Mouse (Mus musculus): ENCODE measurements around the gene Ly6g6d.
"Not testable (repeated sequence)": the region's sequence is repeated elsewhere in the genome, so short reads cannot be mapped to it uniquely, and the experiment has no call there.

The Ly6g6d gene

DNA sequence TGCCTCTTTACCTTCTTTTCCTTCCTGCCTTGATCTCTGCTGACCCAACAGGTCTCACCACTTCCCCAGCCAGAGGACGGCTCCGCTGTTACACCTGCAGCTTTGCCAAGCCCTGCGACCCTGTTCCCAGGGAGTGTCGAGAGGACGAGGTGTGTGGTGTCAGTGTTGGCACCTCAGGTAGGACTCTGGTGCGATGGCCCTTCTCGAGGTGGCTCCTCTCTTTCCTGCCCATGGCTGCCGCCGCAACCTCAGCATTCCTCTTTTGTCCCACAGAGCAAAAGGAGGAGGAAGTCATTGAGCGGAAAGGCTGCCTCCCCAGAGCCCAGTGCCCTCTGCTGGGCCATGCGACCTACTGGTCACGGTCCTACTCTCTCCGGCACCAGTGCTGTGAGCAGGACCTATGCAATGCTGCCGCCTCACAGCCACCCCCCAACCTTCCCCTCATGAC lies at the start of gene Ly6g6d:
Gene Ly6g6d (minus strand): TSS at position 280 of the 448 bp plus-strand sequence.
- POLR2A ChIA-PET: interaction anchor here in 3 of 4 experiments (0.5 to 3.0 kb wide), 32 partner anchors 8 to 127 kb away, joined by 3 to 25 read pairs (median 5); partner anchors contain the start of genes Ddah2 (in 3 of the 3), Ly6g6f (in 3 of the 3), Abhd16a (in 2 of the 3) and Msh5 (in 2 of the 3)
- CTCF ChIA-PET: interaction anchor here in 2 of 4 experiments (0.6 to 3.0 kb wide), 4 partner anchors 11 to 431 kb away, joined by 4 to 13 read pairs (median 8); partner anchors contain the start of genes Abhd16a (in 1 of the 2) and Atf6b (in 1 of the 2)

DNA sequence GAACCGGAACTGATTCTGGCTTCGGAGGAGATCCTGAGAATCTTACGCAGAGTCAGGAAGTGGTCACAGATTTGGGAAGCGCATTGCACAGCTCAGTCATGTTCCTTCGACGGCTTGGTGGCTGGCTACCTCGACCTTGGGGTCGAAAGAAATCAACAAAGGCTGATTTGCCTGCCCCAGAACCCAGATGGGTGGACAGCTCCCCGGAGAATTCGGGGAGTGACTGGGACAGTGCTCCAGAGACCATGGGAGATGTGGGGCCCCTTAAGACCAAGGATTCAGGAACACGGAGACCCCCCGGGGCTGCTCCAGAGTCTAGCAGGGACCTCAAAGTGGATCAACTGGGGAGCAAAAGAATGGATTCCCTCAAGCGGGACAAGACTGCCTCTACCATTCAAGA lies 49.2 kb upstream of the Ly6g6d start:
- ChIA-PET CTCF (interaction anchor here in 3 of 4 experiments (0.6 to 1.9 kb wide), 7 partner anchors 17 to 106 kb away, joined by 3 to 9 read pairs (median 3); no protein-coding TSS in a partner anchor), POLR2A (interaction anchor here (0.6 to 4.1 kb wide), 32 partner anchors 8 to 229 kb away, joined by 3 to 27 read pairs (median 7); partner anchors contain the start of genes Ddx39b (in 2 of the 4), C2 (in 1 of the 4), Ddah2 (in 1 of the 4) and Ehmt2 (in 1 of the 4))

DNA sequence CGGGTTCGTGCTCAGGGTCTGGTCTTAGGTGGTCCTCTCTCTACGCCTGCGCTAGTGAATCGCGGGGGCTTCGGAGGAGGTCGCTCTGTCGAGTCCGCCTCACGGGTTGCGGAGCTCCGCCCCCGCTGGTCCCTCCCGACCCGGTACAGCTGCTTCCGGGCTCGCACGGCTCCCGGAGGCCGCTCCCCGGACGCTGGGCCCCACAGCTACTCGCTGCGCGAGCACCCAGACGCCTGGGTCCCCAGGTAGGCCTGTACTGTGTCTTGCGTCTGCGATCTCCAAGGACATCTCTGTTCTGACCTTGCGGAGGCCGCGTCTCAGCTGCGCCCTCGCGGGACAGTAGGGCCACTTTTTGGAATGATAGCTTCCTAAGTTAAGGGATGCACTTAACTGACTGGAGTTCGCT lies 48.3 kb upstream of the Ly6g6d start, which contains the start of gene D17H6S53E:
Gene D17H6S53E (plus strand): TSS at position 168 of the 406 bp plus-strand sequence.
- ChIA-PET POLR2A (interaction anchor here (0.6 to 4.1 kb wide), 53 partner anchors 8 to 228 kb away, joined by 3 to 27 read pairs (median 4); partner anchors contain the start of genes Ddah2 (in 2 of the 4), Ddx39b (in 2 of the 4), Msh5 (in 2 of the 4) and Abhd16a (in 1 of the 4)), CTCF (interaction anchor here (0.5 to 1.9 kb wide), 13 partner anchors 40 to 813 kb away, joined by 3 to 13 read pairs (median 4); partner anchors contain the start of gene Ltb (in 1 of the 4))

DNA sequence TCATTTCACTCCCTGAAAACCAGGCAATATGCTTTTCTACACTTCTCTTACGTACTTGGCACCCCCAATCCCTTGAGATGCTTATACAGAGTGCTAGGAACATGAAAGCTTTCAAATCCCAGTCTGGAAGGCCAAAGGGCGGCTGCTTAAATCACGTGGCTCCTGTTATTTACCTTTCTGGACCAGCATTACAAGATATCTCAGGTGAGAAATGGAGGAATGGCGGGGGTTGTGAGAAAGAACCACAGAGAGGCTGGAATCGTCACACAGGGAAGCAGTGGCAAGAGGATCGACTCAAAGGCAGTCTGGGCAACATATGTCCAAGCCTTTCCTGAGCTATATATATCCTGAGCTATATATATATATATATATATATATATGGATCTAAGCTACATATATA lies 47.7 kb upstream of the Ly6g6d start:
- POLR2A ChIA-PET: interaction anchor here (0.6 to 4.1 kb wide), 48 partner anchors 9 to 177 kb away, joined by 3 to 27 read pairs (median 6); partner anchors contain the start of genes Ddah2 (in 2 of the 4), Ddx39b (in 2 of the 4), Msh5 (in 2 of the 4) and Abhd16a (in 1 of the 4)
- CTCF ChIA-PET: interaction anchor here in 3 of 4 experiments (0.6 to 1.9 kb wide), 12 partner anchors 41 to 812 kb away, joined by 3 to 9 read pairs (median 4); partner anchors contain the start of gene Ltb (in 1 of the 3)

DNA sequence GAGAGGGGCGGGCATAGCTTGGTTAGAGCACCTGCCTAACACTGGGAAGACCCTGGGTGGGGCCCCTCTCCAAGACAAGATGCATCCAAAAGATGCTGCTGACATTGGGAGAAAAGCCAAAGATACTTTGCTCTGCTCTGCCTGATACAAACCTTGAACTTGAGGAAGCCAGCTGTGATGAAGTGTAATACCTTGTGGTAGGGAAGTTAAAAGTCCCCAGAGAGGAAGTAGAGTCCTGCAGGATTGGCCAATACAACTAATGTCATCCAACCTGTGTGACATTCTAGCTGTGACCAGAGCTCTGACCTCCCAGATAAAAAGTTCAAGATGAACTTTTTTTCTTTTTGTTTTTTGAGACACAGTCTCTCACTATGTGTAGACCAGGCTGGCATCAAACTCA lies 47.2 kb upstream of the Ly6g6d start:
- CTCF ChIA-PET: interaction anchor here in 2 of 4 experiments (0.6 to 1.6 kb wide), 3 partner anchors 44 to 214 kb away, joined by 3 to 6 read pairs (median 5); no protein-coding TSS in a partner anchor

DNA sequence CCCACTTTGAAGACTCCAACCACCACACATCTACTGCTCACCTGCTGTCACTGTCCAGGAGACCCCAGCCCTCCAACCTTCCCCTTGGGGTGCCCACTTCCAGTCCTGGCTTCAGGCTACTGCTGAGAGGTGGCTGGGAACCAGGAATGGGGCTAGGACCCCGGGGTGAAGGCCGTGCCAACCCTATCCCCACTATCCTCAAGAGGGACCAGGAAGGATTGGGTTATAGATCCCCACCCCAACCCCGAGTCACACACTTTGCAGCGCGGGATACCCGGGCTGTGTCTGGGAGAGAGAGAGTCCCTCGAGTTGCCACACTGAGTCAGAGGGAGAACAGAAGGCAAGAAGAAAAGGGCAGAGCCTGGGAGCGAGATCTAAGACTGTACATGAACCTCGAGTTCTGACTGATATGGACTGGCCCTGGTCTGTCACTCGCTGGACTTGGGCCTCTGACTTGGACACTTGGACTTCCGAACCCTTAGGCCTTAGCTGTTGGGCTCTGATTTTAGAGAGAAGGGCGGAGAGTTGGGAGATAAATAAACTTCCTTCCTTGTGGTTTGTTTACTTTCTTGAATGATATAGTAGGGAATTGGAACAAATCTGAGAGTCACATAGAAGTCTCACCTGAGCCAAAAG lies 46.5 kb upstream of the Ly6g6d start:
- POLR2A ChIA-PET: interaction anchor here in 2 of 4 experiments (0.8 to 3.9 kb wide), 9 partner anchors 8 to 117 kb away, joined by 3 to 22 read pairs (median 12); partner anchors contain the start of genes Ddah2 (in 2 of the 2), Ddx39b (in 1 of the 2) and Msh5 (in 1 of the 2)

More for the DNA sequence above, 47.2 kb upstream of the Ly6g6d start:
- POLR2A ChIA-PET: interaction anchor here in 2 of 4 experiments (0.6 to 4.1 kb wide), 22 partner anchors 8 to 175 kb away, joined by 3 to 27 read pairs (median 6); partner anchors contain the start of genes Ddah2 (in 2 of the 2), Abhd16a (in 1 of the 2), Bag6 (in 1 of the 2) and Ddx39b (in 1 of the 2)

DNA sequence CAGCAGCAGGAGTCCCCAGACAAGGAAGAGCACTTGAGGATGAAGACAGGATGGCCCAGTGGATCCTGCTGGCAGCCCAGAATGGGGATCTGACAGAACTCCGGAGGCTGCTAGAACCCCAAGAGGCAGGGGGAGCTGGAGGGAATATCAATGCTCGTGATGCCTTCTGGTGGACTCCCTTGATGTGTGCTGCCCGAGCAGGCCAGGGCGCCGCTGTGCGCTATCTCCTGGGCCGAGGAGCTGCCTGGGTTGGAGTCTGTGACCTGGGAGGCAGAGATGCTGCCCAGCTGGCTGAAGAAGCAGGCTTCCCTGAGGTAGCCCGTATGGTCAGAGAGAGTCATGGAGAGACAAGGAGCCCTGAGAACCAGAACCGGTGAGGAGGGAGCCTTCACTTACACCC lies 45.4 kb upstream of the Ly6g6d start:
- CTCF ChIA-PET: not testable (repeated sequence)
- POLR2A ChIA-PET: interaction anchor here in 1 of 4 experiments (1.7 to 4.0 kb wide), 3 partner anchors 8 to 130 kb away, joined by 4 to 40 read pairs (median 27); partner anchors contain the start of gene Apom

More for the DNA sequence above, 46.5 kb upstream of the Ly6g6d start:
- CTCF ChIA-PET: interaction anchor here in 1 of 4 experiments (1.6 kb wide), 1 partner anchor 103 kb away, joined by 5 read pairs; no protein-coding TSS in a partner anchor

DNA sequence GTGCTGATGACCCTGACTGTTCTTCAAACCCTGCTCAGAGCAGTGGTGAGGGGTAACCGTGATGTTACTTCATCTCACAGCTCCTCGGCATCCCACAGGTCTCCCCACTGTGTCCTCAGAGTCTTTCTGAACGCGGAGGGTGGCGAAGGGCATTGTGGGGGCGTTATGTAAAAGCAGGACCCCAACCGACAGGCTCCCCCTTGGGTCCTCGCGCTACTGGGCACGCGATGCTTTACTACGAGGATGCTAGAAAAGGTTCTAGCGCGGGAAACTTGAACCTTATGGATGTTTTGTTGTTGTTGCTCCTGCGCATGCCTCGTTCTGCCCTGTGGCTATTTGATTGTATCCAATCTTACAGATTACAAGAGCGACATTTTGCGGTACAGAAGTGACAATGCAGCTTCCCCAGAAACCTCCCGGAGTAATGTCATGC lies 44.0 kb upstream of the Ly6g6d start, which contains the start of gene Csnk2b:
Gene Csnk2b (minus strand): TSS at position 183 of the 433 bp plus-strand sequence.
- ChIA-PET POLR2A (interaction anchor here (0.5 to 4.4 kb wide), 70 partner anchors 9 to 1034 kb away, joined by 3 to 43 read pairs (median 4); partner anchors contain the start of genes Ddx39b (in 3 of the 4), Abhd16a (in 2 of the 4), Apom (in 2 of the 4) and Msh5 (in 2 of the 4)), CTCF (interaction anchor here (0.7 to 2.1 kb wide), 16 partner anchors 9 to 133 kb away, joined by 3 to 9 read pairs (median 4); partner anchors contain the start of genes Apom (in 2 of the 4) and Atp6v1g2 (in 1 of the 4))

DNA sequence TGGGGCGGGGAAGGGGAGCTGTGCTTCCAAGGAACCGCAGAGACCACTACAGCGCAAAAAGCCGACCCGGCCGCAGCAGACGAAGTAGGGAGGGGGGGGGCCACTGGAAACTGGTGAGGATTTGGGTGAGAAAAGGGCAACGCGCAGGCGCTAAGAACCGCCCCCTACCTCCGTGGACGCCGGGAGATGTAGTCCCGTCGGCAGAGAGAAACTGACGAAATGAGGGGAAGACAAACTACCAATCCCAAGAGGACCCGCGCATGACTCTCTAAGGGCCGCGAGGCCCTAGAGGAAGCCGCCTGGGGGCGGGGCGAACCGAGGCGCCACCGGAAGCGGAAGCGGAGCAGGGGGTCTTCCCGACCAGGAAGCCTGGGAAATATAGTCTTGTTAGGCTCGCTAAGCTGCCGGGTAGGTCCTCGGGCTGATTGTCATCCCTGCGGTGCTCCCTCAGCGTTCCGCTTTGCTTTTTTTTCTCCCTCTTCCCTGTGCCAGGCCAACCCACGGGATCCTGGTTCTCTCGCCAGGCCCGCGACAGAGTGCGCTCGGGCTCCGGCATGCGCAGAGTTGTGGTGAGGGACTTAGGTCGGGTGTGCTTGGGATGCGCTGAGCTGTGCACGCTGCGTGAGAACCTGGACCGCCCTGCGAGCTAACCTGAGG lies 43.4 kb upstream of the Ly6g6d start, which contains the start of gene Gpank1:
Gene Gpank1 (plus strand): TSS at position 313 of the 657 bp plus-strand sequence.
- ChIA-PET POLR2A (interaction anchor here (0.5 to 4.4 kb wide), 82 partner anchors 9 to 1033 kb away, joined by 3 to 43 read pairs (median 4); partner anchors contain the start of genes Ddx39b (in 3 of the 4), Abhd16a (in 2 of the 4), Apom (in 2 of the 4) and Msh5 (in 2 of the 4)), CTCF (interaction anchor here (0.5 to 2.1 kb wide), 19 partner anchors 9 to 137 kb away, joined by 3 to 9 read pairs (median 4); partner anchors contain the start of genes Apom (in 2 of the 4) and Atp6v1g2 (in 1 of the 4))

DNA sequence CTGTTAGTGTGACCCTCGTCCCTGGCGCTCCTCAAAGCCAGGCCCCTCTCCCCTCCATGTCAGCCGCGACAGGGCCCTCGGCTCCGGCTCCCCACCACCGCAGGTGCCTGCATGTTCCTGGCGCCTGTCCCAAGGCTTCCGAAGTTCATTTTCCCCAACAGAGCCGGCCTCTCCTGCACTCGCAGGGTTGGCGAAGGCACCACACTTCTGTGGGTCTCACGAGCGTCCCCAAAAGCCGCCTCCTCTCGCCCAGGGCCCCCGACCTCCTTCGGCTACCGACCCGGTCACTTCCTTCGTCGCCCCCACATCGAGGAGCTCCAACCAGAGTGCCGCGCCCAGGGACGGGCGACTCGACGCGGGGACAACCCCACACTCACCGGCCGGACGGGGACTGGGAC lies 42.9 kb upstream of the Ly6g6d start:
- CTCF ChIA-PET: interaction anchor here (0.5 to 2.1 kb wide), 15 partner anchors 11 to 137 kb away, joined by 3 to 9 read pairs (median 4); partner anchors contain the start of gene Atp6v1g2 (in 1 of the 4)

DNA sequence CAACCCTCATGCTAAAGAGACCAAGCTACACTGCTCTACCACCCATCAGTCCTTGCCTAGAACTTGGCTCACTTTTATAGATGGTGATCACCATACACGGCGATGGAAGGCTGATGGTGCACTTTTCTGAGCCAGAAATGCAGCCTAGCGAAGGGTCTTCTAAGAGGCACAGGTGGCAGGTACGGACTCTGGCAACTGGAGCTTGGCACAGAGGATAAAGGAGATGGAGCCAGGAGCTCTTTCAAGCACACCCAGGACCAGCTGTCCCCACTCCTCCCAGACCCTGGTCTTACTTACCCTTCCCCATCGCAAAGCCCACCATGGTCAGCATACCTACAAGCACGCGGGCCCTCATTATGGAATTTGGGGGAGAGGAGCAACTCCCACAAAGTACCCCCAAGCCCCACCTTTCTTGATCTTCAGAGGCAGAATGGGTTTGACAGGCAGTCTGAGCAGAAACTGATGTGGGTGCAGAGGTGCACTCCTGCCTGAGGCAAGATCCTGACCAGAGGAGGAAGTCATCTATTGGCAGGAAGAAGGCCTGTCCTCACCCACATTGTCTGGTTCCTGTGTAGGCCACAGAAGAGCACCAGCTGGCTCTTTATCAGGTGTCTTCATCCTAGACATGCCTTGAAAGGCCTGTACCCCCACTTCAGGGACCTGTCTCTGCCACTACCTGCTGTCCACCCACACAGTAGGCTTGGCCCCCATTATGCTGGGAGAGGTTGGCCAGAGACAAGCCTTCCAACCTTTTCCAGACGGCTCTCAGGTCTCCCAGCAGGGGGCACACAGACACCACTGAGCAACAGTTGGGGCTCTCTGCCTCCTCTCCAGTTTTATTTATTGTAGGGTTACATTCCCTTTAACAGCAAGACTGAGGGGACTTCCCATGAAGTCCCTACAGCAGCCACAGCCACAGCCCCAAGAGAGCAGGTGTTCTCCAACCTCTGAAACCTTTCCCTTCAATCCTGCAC lies 37.5 kb upstream of the Ly6g6d start, which contains the start of gene Ly6g5b:
Gene Ly6g5b (minus strand): TSS at position 383 of the 974 bp plus-strand sequence.
- POLR2A ChIA-PET: interaction anchor here in 2 of 4 experiments (0.7 to 2.3 kb wide), 6 partner anchors 9 to 51 kb away, joined by 3 to 15 read pairs (median 3); partner anchors contain the start of gene D17H6S53E (in 1 of the 2)
- CTCF ChIA-PET: interaction anchor here in 3 of 4 experiments (0.6 to 1.4 kb wide), 3 partner anchors 12 to 159 kb away, joined by 3 read pairs; no protein-coding TSS in a partner anchor

More for the DNA sequence above, 42.9 kb upstream of the Ly6g6d start:
- POLR2A ChIA-PET: interaction anchor here (0.6 to 4.4 kb wide), 62 partner anchors 9 to 476 kb away, joined by 3 to 43 read pairs (median 4); partner anchors contain the start of genes Abhd16a (in 2 of the 4), Apom (in 2 of the 4), Ddx39b (in 2 of the 4) and Bag6 (in 1 of the 4)

DNA sequence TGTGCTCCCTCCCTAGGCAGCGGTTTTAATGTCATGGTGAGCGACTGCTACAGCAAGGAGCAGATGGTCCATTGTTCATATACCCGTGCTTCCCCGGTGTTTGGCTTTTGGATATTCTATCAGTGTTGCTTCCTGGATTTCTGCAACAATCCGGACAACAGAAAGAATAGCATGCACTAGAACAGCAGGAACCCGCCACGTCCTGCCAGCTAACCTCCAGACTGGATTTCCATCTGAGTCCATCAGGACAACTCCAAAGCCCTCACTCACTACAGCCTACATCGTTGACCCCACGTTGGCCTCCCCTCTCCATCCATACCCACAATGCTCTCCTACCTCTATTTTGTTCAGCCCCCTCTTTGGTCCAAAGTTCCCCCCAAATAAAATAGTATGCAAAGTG lies 33.9 kb upstream of the Ly6g6d start:
- CTCF ChIA-PET: interaction anchor here in 3 of 4 experiments (0.6 to 2.4 kb wide), 4 partner anchors 10 to 885 kb away, joined by 3 to 6 read pairs (median 5); no protein-coding TSS in a partner anchor
- POLR2A ChIA-PET: interaction anchor here in 2 of 4 experiments (0.6 to 3.7 kb wide), 10 partner anchors 9 to 159 kb away, joined by 3 to 19 read pairs (median 4); partner anchors contain the start of genes Csnk2b (in 2 of the 2), D17H6S53E (in 2 of the 2), Gpank1 (in 2 of the 2) and Apom (in 1 of the 2)

DNA sequence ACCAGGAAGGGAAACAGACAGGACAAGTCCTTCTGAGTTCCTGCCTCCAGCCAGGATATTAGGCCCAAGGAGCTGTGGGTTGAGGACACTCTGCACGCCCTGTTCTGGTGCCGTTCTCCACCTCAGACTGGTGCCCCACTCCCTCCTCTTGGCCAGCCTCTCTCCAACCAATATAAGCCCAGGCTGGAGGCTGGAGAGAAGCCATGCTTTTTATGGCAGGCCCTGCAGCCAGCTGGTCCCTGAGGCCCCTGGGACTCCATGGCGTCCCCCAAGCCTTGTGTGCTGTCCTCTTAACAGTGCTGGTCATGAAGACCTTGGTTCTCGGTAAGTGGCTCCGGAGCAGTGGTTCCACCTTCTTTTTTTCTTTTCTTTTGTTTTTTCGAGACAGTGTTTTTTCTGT lies 30.2 kb upstream of the Ly6g6d start, which contains the start of gene Ly6g5c:
Gene Ly6g5c (plus strand): TSS at position 183 of the 400 bp plus-strand sequence.
- POLR2A ChIA-PET: interaction anchor here in 3 of 4 experiments (0.6 to 1.9 kb wide), 9 partner anchors 9 to 1152 kb away, joined by 3 to 10 read pairs (median 4); partner anchors contain the start of genes Csnk2b (in 1 of the 3) and Gpank1 (in 1 of the 3)
- CTCF ChIA-PET: interaction anchor here in 2 of 4 experiments (0.5 to 1.0 kb wide), 3 partner anchors 11 to 102 kb away, joined by 7 to 14 read pairs (median 8); no protein-coding TSS in a partner anchor

DNA sequence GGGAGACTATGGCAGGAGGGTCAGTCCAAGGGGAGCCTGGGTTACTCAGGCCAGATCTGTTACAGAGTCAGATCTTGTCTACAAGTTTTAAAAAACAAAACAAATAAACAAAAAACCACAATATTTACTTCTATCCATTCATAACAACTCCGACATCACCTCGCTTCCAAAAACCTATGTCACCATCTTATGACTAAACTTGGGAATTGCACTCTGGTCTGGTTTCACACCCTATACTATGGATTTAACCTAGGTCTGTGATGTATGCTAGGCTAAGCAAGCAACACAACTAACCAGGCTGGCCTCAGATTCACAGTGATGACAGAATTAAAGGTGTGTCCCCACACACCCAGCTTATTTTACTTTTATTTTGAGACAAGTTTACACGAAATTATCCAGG lies 28.7 kb upstream of the Ly6g6d start:
- CTCF ChIA-PET: interaction anchor here in 2 of 4 experiments (0.7 to 3.3 kb wide), 5 partner anchors 85 to 408 kb away, joined by 3 to 16 read pairs (median 4); no protein-coding TSS in a partner anchor
- POLR2A ChIA-PET: interaction anchor here in 3 of 4 experiments (0.5 to 2.4 kb wide), 16 partner anchors 8 to 987 kb away, joined by 3 to 13 read pairs (median 3); partner anchors contain the start of genes Gpank1 (in 1 of the 3) and H2-DMa (in 1 of the 3)
